ENCODE assay signal across 23 mouse cellular contexts in the genomic region with DNA sequence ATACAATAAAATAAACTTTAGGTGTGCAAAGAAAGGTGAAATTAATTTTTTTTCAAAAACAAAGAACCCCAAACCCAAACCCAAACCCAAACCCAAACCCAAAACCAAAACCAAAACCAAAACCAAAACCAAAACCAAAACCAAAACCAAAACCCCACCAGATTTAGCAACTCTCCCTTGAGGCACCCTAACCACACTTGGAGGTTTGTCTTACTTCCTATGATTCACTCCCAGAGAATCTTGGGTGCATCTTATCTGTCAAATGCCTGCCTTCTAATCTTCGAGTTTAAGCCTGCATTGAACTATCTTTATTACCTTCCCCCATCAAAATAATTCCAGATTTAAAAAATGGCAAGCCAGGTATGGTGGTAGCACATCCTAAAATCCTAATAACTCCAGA. TPM values are rescaled to one million over a fixed set of nuclear protein-coding genes. Genes with fewer than 3 reads are reported as not detected.
"Had no signal": no experiment of that assay in that cellular context is flagged by ENCODE, and none has a peak within 500 bp of the region (broad histone marks: within the 10 kb centered on the region; RNA-seq: fewer than 3 reads in every experiment).

No protein-coding gene starts in this region.

- H3K4me2 ChIP-seq: kidney, embryonic 15.5 days; limb, embryonic 12.5 days; limb, embryonic 15.5 days; liver, embryonic 11.5 days; lung, embryonic 14.5 days; midbrain, embryonic 15.5 days; neural tube, embryonic 12.5 days; neural tube, embryonic 15.5 days; stomach, embryonic 15.5 days had no signal

- H3K27ac ChIP-seq: kidney, embryonic 15.5 days; limb, embryonic 12.5 days; limb, embryonic 15.5 days; liver, embryonic 14.5 days; macrophage; midbrain, embryonic 10.5 days; midbrain, embryonic 15.5 days; neural tube, embryonic 12.5 days; neural tube, embryonic 15.5 days; stomach, embryonic 15.5 days had no signal

- H3K36me3 ChIP-seq: kidney, embryonic 15.5 days; limb, embryonic 12.5 days; limb, embryonic 15.5 days; midbrain, embryonic 10.5 days; midbrain, embryonic 15.5 days; neural tube, embryonic 12.5 days; neural tube, embryonic 15.5 days; stomach, embryonic 15.5 days had no signal

- H3K27me3 ChIP-seq: limb, embryonic 12.5 days; limb, embryonic 15.5 days; midbrain, embryonic 15.5 days; neural tube, embryonic 15.5 days; stomach, embryonic 15.5 days had no signal

- H3K4me3 ChIP-seq: kidney, embryonic 15.5 days; limb, embryonic 12.5 days; limb, embryonic 15.5 days; midbrain, embryonic 10.5 days; midbrain, embryonic 15.5 days; neural tube, embryonic 12.5 days; neural tube, embryonic 15.5 days; stomach, embryonic 15.5 days had no signal

- H3K4me1 ChIP-seq: kidney, embryonic 15.5 days; limb, embryonic 15.5 days; midbrain, embryonic 10.5 days; midbrain, embryonic 15.5 days; neural tube, embryonic 12.5 days; stomach, embryonic 15.5 days had no signal

- ATAC-seq: liver, postnatal 0 days; lung, postnatal 0 days; midbrain, embryonic 15.5 days had no signal

- H3K9me3 ChIP-seq: kidney, embryonic 15.5 days; limb, embryonic 12.5 days; limb, embryonic 15.5 days; midbrain, embryonic 10.5 days; midbrain, embryonic 15.5 days; neural tube, embryonic 12.5 days; neural tube, embryonic 15.5 days; stomach, embryonic 15.5 days had no signal

- H3K9ac ChIP-seq: kidney, embryonic 15.5 days; limb, embryonic 12.5 days; limb, embryonic 15.5 days; liver, embryonic 14.5 days; liver, postnatal 0 days; lung, embryonic 14.5 days; midbrain, embryonic 15.5 days; neural tube, embryonic 12.5 days; neural tube, embryonic 15.5 days; stomach, embryonic 15.5 days had no signal

- DNase-seq: kidney, adult 8-10 months; kidney, postnatal 10 days; kidney, postnatal 4 days; left cerebral cortex, postnatal 4 days; liver, postnatal 0 days; lung, embryonic 14.5 days; right cerebral cortex, adult 18-20 months; right cerebral cortex, postnatal 14 days; spleen, adult 18-20 months; thymus, adult 18-20 months; thymus, postnatal 36 days had no signal

RNA-seq across cellular contexts. Expression of a gene that starts 55.6 kb away (rescaled TPM):
- polyA plus RNA-seq: macrophage had no signal
